ENCODE assay signal across 10 mouse cellular contexts in genomic region chr17:35578211-35578610, GRCm38 (mm10). TPM values are rescaled to one million over a fixed set of nuclear protein-coding genes. Genes with fewer than 3 reads are reported as not detected.
DNase-seq lines count a peak whose midpoint lies in the region; ATAC-seq and TF ChIP-seq lines count a peak whose summit lies in the region.
"Had no signal": no experiment of that assay in that cellular context is flagged by ENCODE, and none has a peak within 500 bp of the region (broad histone marks: within the 10 kb centered on the region; RNA-seq: fewer than 3 reads in every experiment).

No protein-coding gene starts in this region.

- DNase-seq in intestine, embryonic 14.5 days (ENCODE audit: low spot score) = peak; percentile 92
- DNase-seq in adrenal gland, adult 2 months = peak; percentile 55
- DNase-seq in embryo, embryonic 9.5 days (ENCODE audit: extremely low spot score) = peak; percentile 81
- DNase-seq in induced T-regulatory cell, adult 2 months (ENCODE audit: low read depth) = peak; percentile 97
- DNase-seq in limb, embryonic 10.5 days (ENCODE audit: low spot score) = peak; percentile 80
- DNase-seq in thymus, postnatal 0 days (ENCODE audit: low spot score) = peak; percentile 89

- H3K36me3 ChIP-seq in intestine, embryonic 14.5 days (ENCODE audit: control insufficient read depth, insufficient read depth, low read length) = no peaks in the 10 kb centered on the region
- no peaks in the 10 kb centered on the region for H3K36me3 ChIP-seq in intestine, embryonic 16.5 days (ENCODE audit: control insufficient read depth, insufficient read depth, low read length)
- no peaks in the 10 kb centered on the region for H3K36me3 ChIP-seq in limb, embryonic 10.5 days
- H3K36me3 ChIP-seq: stomach, embryonic 15.5 days had no signal

- no peak overlapping the region for H3K4me2 ChIP-seq in intestine, embryonic 14.5 days (ENCODE audit: low read length)
- H3K4me2 ChIP-seq in intestine, embryonic 16.5 days (ENCODE audit: low read depth, low read length) = no peak overlapping the region
- H3K4me2 ChIP-seq: stomach, embryonic 15.5 days had no signal

- WGBS in intestine, embryonic 14.5 days = 20% methylated on average over 6 of the region's 6 CpGs
- 22% methylated on average over 6 of the region's 6 CpGs for WGBS in intestine, embryonic 16.5 days
- WGBS in limb, embryonic 10.5 days = 22% methylated on average over 6 of the region's 6 CpGs
- 18% methylated on average over 6 of the region's 6 CpGs for WGBS in olfactory bulb, adult 2 months

- H3K9ac ChIP-seq in intestine, embryonic 14.5 days (ENCODE audit: low read length) = no peak overlapping the region
- H3K9ac ChIP-seq in intestine, embryonic 16.5 days (ENCODE audit: low read depth, low read length) = no peak overlapping the region
- H3K9ac ChIP-seq: stomach, embryonic 15.5 days had no signal

- no peaks in the 10 kb centered on the region for H3K9me3 ChIP-seq in intestine, embryonic 14.5 days (ENCODE audit: control insufficient read depth, low read length)
- no peaks in the 10 kb centered on the region for H3K9me3 ChIP-seq in intestine, embryonic 16.5 days (ENCODE audit: control insufficient read depth, low read length)
- H3K9me3 ChIP-seq in limb, embryonic 10.5 days (replicated peaks) = no peaks in the 10 kb centered on the region
- H3K9me3 ChIP-seq: stomach, embryonic 15.5 days had no signal

- H3K4me3 ChIP-seq in intestine, embryonic 14.5 days (ENCODE audit: low read depth, low read length) = no peak overlapping the region
- H3K4me3 ChIP-seq in intestine, embryonic 16.5 days (ENCODE audit: low read length) = no peak overlapping the region
- H3K4me3 ChIP-seq in limb, embryonic 10.5 days = no peak overlapping the region
- no peak overlapping the region for H3K4me3 ChIP-seq in olfactory bulb, adult 2 months (ENCODE audit: insufficient read depth, low read depth, low read length)
- H3K4me3 ChIP-seq: erythroblast, embryonic 14.5 days; stomach, embryonic 15.5 days had no signal

- ATAC-seq in intestine, embryonic 14.5 days (replicated peaks; ENCODE audit: low FRiP score, low TSS enrichment, low read depth) = no peak
- no peak for ATAC-seq in intestine, embryonic 16.5 days

- H3K27ac ChIP-seq in intestine, embryonic 14.5 days (ENCODE audit: low read depth) = no peak overlapping the region
- no peak overlapping the region for H3K27ac ChIP-seq in intestine, embryonic 16.5 days (ENCODE audit: low read length)
- no peak overlapping the region for H3K27ac ChIP-seq in limb, embryonic 10.5 days
- no peak overlapping the region for H3K27ac ChIP-seq in olfactory bulb, adult 2 months (ENCODE audit: insufficient read depth, low read depth, low read length)
- H3K27ac ChIP-seq: stomach, embryonic 15.5 days had no signal

- H3K27me3 ChIP-seq in intestine, embryonic 14.5 days (replicated peaks; ENCODE audit: control insufficient read depth, insufficient read depth, low read length) = no peaks in the 10 kb centered on the region
- no peaks in the 10 kb centered on the region for H3K27me3 ChIP-seq in intestine, embryonic 16.5 days (replicated peaks; ENCODE audit: control insufficient read depth, insufficient read depth, low read length)
- peaks cover 13% of the 10 kb centered on the region for H3K27me3 ChIP-seq in limb, embryonic 10.5 days (ENCODE audit: low read depth, poor library complexity, severe bottlenecking)
- H3K27me3 ChIP-seq: stomach, embryonic 15.5 days had no signal

- TF ChIP-seq POLR2A in olfactory bulb, adult 2 months (IDR thresholded peaks at IDR 0.05; ENCODE audit: insufficient read depth, low read depth, low read length) = no peak

- no peaks in the 10 kb centered on the region for H3K4me1 ChIP-seq in intestine, embryonic 14.5 days (replicated peaks; ENCODE audit: control insufficient read depth, insufficient read depth, low read length)
- peaks cover 6% of the 10 kb centered on the region for H3K4me1 ChIP-seq in intestine, embryonic 16.5 days (ENCODE audit: control insufficient read depth, insufficient read depth, low read length)
- H3K4me1 ChIP-seq in limb, embryonic 10.5 days = no peaks in the 10 kb centered on the region
- H3K4me1 ChIP-seq in olfactory bulb, adult 2 months (ENCODE audit: control insufficient read depth, insufficient read depth, low read length) = no peaks in the 10 kb centered on the region
- H3K4me1 ChIP-seq: stomach, embryonic 15.5 days had no signal

- TF ChIP-seq CTCF in olfactory bulb, adult 2 months (IDR thresholded peaks at IDR 0.05; ENCODE audit: insufficient read depth, low read depth, low read length) = peak; percentile 72

RNA-seq across cellular contexts. Expression of gene 2300002M23Rik, which starts 11.0 kb away (rescaled TPM):
- polyA plus RNA-seq in intestine, embryonic 14.5 days (2014; fragmentation: Nextera tagmentation; extraction: Ambion mirVana) = not detected in 2 replicates
- not detected in 2 replicates for polyA plus RNA-seq in intestine, embryonic 16.5 days (2015; fragmentation: Nextera tagmentation; extraction: Ambion mirVana)
- total RNA-seq in adrenal gland, adult 2 months (2021) = not detected
- polyA plus RNA-seq in adrenal gland, adult 2 months (2012; rRNA removed) = not detected in 2 replicates
- polyA plus RNA-seq in limb, embryonic 10.5 days (2016; fragmentation: Nextera tagmentation; extraction: Ambion mirVana) = not detected in 2 replicates
- not detected in 2 replicates for polyA plus RNA-seq in olfactory bulb, adult 2 months (2012; ENCODE audit: insufficient read depth, insufficient read length, low replicate concordance, missing spikeins)
- polyA plus RNA-seq in thymus, postnatal 0 days (2015; fragmentation: Nextera tagmentation; extraction: Ambion mirVana) = 1.3 and 6.3 TPM in 2 replicates
- polyA plus RNA-seq: erythroblast, embryonic 14.5 days had no signal

RNA-seq across cellular contexts. Expression of gene Sfta2, which starts 23.1 kb away (rescaled TPM):
- 3.3 and 3.6 TPM in 2 replicates for polyA plus RNA-seq in intestine, embryonic 14.5 days (2014; fragmentation: Nextera tagmentation; extraction: Ambion mirVana)
- polyA plus RNA-seq in intestine, embryonic 16.5 days (2015; fragmentation: Nextera tagmentation; extraction: Ambion mirVana) = 1.2 and 3.3 TPM in 2 replicates
- not detected for total RNA-seq in adrenal gland, adult 2 months (2021)
- polyA plus RNA-seq in adrenal gland, adult 2 months (2012; rRNA removed) = not detected in 2 replicates
- polyA plus RNA-seq in limb, embryonic 10.5 days (2016; fragmentation: Nextera tagmentation; extraction: Ambion mirVana) = not detected in 2 replicates
- not detected in 2 replicates for polyA plus RNA-seq in olfactory bulb, adult 2 months (2012; ENCODE audit: insufficient read depth, insufficient read length, low replicate concordance, missing spikeins)
- polyA plus RNA-seq in thymus, postnatal 0 days (2015; fragmentation: Nextera tagmentation; extraction: Ambion mirVana) = not detected in 2 replicates
- polyA plus RNA-seq: erythroblast, embryonic 14.5 days had no signal

RNA-seq across cellular contexts. Expression of gene Cdsn, which starts 26.3 kb away (rescaled TPM):
- polyA plus RNA-seq in intestine, embryonic 14.5 days (2014; fragmentation: Nextera tagmentation; extraction: Ambion mirVana) = 0.11 and 0.12 TPM in 2 replicates
- polyA plus RNA-seq in intestine, embryonic 16.5 days (2015; fragmentation: Nextera tagmentation; extraction: Ambion mirVana) = 0.10 TPM in 2 replicates
- total RNA-seq in adrenal gland, adult 2 months (2021) = under 1 TPM; 0.20 to 0.62 TPM
- polyA plus RNA-seq in adrenal gland, adult 2 months (2012; rRNA removed) = 7.3 and 7.4 TPM in 2 replicates
- not detected in 2 replicates for polyA plus RNA-seq in limb, embryonic 10.5 days (2016; fragmentation: Nextera tagmentation; extraction: Ambion mirVana)
- polyA plus RNA-seq in olfactory bulb, adult 2 months (2012; ENCODE audit: insufficient read depth, insufficient read length, low replicate concordance, missing spikeins) = not detected in 2 replicates
- 0.22 and 0.28 TPM in 2 replicates for polyA plus RNA-seq in thymus, postnatal 0 days (2015; fragmentation: Nextera tagmentation; extraction: Ambion mirVana)
- polyA plus RNA-seq: erythroblast, embryonic 14.5 days had no signal

RNA-seq across cellular contexts. Expression of gene Psors1c2, which starts 45.2 kb away (rescaled TPM):
- polyA plus RNA-seq in intestine, embryonic 14.5 days (2014; fragmentation: Nextera tagmentation; extraction: Ambion mirVana) = 0.36 and 0.66 TPM in 2 replicates
- polyA plus RNA-seq in intestine, embryonic 16.5 days (2015; fragmentation: Nextera tagmentation; extraction: Ambion mirVana) = 0.66 and 0.81 TPM in 2 replicates
- total RNA-seq in adrenal gland, adult 2 months (2021) = not detected
- not detected in 2 replicates for polyA plus RNA-seq in adrenal gland, adult 2 months (2012; rRNA removed)
- polyA plus RNA-seq in limb, embryonic 10.5 days (2016; fragmentation: Nextera tagmentation; extraction: Ambion mirVana) = 1.4 TPM in 2 replicates
- polyA plus RNA-seq in olfactory bulb, adult 2 months (2012; ENCODE audit: insufficient read depth, insufficient read length, low replicate concordance, missing spikeins) = not detected in 2 replicates
- polyA plus RNA-seq in thymus, postnatal 0 days (2015; fragmentation: Nextera tagmentation; extraction: Ambion mirVana) = 10.2 and 12.7 TPM in 2 replicates

RNA-seq across cellular contexts. Expression of gene Gm9573, which starts 48.2 kb away (rescaled TPM):
- polyA plus RNA-seq in intestine, embryonic 14.5 days (2014; fragmentation: Nextera tagmentation; extraction: Ambion mirVana) = not detected in 2 replicates
- polyA plus RNA-seq in intestine, embryonic 16.5 days (2015; fragmentation: Nextera tagmentation; extraction: Ambion mirVana) = not detected in 2 replicates
- not detected for total RNA-seq in adrenal gland, adult 2 months (2021)
- not detected in 2 replicates for polyA plus RNA-seq in adrenal gland, adult 2 months (2012; rRNA removed)
- not detected in 2 replicates for polyA plus RNA-seq in limb, embryonic 10.5 days (2016; fragmentation: Nextera tagmentation; extraction: Ambion mirVana)
- not detected in 2 replicates for polyA plus RNA-seq in olfactory bulb, adult 2 months (2012; ENCODE audit: insufficient read depth, insufficient read length, low replicate concordance, missing spikeins)
- polyA plus RNA-seq in thymus, postnatal 0 days (2015; fragmentation: Nextera tagmentation; extraction: Ambion mirVana) = 0.18 and 0.23 TPM in 2 replicates
- polyA plus RNA-seq: erythroblast, embryonic 14.5 days had no signal
